Mouse (Mus musculus): ENCODE results near the gene Zbtb20. TPM values are rescaled to one million over a fixed set of nuclear protein-coding genes. Genes with fewer than 3 reads are reported as not detected.

Zbtb20 gene
- polyA plus RNA-seq, 1 experiment from 2014 or later, result 27.9 TPM

DNA sequence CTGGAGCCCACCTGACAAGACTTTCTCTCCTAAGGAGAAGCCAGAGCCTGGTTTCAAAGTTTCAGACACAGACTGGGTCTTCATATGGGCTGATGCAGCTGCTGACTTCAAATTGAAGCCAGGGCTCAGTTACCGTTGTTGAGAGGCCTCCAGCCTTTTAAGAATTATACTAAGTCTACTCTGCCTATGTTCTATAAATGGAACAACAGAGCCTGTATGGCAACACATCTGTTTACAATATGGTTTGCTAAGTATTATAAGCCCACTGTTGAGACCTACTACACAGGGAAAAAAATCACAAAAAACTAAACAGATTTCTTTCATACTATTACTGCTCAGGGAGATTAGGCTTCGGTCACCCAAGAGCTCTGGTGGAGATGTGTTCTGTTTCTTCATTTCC is 12.4 kb upstream of the Zbtb20 start:
- 85% methylated on average over 2 of the region's 2 CpGs for WGBS
- TF ChIP-seq EP300 (IDR thresholded peaks at IDR 0.05), result no peak
- TF ChIP-seq CTCF (IDR thresholded peaks at IDR 0.05), result no peak
- no peaks in the 10 kb centered on the region for H3K9me3 ChIP-seq (ENCODE audit: low read length)
- ATAC-seq, result no peak
- no peak for DNase-seq (ENCODE audit: low spot score)
- H3K4me1 ChIP-seq (ENCODE audit: insufficient read depth, low read depth, low read length), result no peaks in the 10 kb centered on the region
- no peak overlapping the region for H3K27ac ChIP-seq (ENCODE audit: low read length)
- H3K9ac ChIP-seq (replicated peaks; ENCODE audit: low read depth), result no peak overlapping the region
- H3K4me3 ChIP-seq (ENCODE audit: low read depth, low read length), result no peak overlapping the region
- H3K4me2 ChIP-seq (replicated peaks; ENCODE audit: low read depth, low read length), result no peak overlapping the region
- no peaks in the 10 kb centered on the region for H3K27me3 ChIP-seq (replicated peaks; ENCODE audit: insufficient read depth, low read length)
- no peaks in the 10 kb centered on the region for H3K36me3 ChIP-seq (ENCODE audit: insufficient read depth, low read length)

DNA sequence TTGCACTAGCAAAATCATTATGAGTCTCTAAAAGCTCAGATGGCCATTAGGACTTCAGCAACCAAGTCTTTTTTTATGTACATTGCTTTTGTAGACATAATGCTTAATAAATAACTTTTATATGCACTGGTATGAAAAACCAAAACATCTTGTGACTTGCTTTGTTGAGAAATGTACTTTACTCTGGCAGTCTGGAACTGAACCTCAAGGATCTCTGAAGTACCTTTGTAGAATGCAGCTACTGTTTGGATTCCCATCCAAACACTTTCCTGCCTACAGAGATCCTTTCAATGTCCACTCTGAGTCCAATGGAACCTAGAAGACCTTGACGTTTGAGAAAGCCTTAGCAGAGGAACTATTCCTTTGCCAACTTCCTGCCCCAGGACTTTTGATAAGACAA is 9.6 kb upstream of the Zbtb20 start:
- WGBS, result 10% methylated on average over 1 of the region's 1 CpGs

DNA sequence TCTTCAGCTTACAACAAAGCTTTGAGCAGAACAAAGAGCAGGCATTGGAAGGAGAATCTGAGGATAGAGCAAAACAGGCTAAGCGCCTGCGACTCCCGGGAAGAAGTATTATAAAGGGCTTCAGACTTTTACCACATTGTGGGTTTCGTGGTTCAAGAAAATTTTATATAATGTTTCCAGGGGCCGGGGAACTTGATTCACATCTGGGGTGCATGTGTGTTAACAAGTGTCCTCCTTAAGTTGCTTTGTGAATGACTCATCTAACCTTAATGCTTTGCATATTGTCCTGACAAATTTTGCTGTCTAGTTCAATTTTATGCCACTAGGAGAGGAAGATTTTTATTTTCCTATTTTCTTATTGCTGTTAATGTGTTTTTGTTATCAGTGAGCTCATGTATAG is 3.6 kb upstream of the Zbtb20 start:
- Histone ChIP-seq H3K4me3 (ENCODE audit: low read depth, low read length) (no peak overlapping the region), H3K4me2 (replicated peaks; ENCODE audit: low read depth, low read length) (no peak overlapping the region), H3K9ac (replicated peaks; ENCODE audit: low read depth) (no peak overlapping the region), H3K9me3 (ENCODE audit: low read length) (no peaks in the 10 kb centered on the region), H3K27me3 (replicated peaks; ENCODE audit: insufficient read depth, low read length) (no peaks in the 10 kb centered on the region), H3K27ac (ENCODE audit: low read length) (no peak overlapping the region), H3K4me1 (ENCODE audit: insufficient read depth, low read depth, low read length) (peaks cover 2% of the 10 kb centered on the region; the same call in 1 of the 2 replicates), H3K36me3 (ENCODE audit: insufficient read depth, low read length) (no peaks in the 10 kb centered on the region)
- TF ChIP-seq EP300 (IDR thresholded peaks at IDR 0.05) (no peak), CTCF (IDR thresholded peaks at IDR 0.05) (no peak)
- 92% methylated on average over 5 of the region's 5 CpGs for WGBS
- ATAC-seq (no peak), DNase-seq (ENCODE audit: low spot score) (no peak)

More for the DNA sequence above, 9.6 kb upstream of the Zbtb20 start:
- Histone ChIP-seq H3K9ac (replicated peaks; ENCODE audit: low read depth) (no peak overlapping the region), H3K4me3 (ENCODE audit: low read depth, low read length) (no peak overlapping the region), H3K36me3 (ENCODE audit: insufficient read depth, low read length) (no peaks in the 10 kb centered on the region), H3K4me1 (ENCODE audit: insufficient read depth, low read depth, low read length) (no peaks in the 10 kb centered on the region), H3K27ac (ENCODE audit: low read length) (no peak overlapping the region), H3K9me3 (ENCODE audit: low read length) (no peaks in the 10 kb centered on the region), H3K4me2 (replicated peaks; ENCODE audit: low read depth, low read length) (no peak overlapping the region), H3K27me3 (replicated peaks; ENCODE audit: insufficient read depth, low read length) (no peaks in the 10 kb centered on the region)
- ATAC-seq (peak; percentile 83), DNase-seq (ENCODE audit: low spot score) (peak; percentile 68)
- TF ChIP-seq EP300 (IDR thresholded peaks at IDR 0.05) (peak; percentile 81), CTCF (IDR thresholded peaks at IDR 0.05) (no peak)

DNA sequence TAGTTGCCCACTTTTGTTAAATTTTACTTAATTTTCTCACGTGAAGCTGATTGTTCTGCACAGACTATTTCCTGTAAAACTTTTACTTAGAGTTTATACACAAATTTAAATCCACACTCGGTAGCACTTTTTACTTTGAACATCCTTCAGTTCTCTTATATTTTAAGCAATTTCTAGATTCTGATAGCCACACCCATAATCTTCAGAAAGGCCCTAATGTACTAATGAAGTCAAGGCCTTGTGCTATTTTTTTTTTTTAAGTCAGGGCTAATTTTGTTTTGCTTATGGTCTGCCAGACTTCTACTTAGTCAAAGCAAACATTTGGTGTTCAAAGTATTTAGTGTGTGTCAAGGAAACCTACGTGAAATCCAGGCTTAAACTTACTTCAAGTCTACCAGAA is 1.7 kb upstream of the Zbtb20 start:
- Histone ChIP-seq H3K36me3 (ENCODE audit: insufficient read depth, low read length) (no peaks in the 10 kb centered on the region), H3K9me3 (ENCODE audit: low read length) (no peaks in the 10 kb centered on the region)

DNA sequence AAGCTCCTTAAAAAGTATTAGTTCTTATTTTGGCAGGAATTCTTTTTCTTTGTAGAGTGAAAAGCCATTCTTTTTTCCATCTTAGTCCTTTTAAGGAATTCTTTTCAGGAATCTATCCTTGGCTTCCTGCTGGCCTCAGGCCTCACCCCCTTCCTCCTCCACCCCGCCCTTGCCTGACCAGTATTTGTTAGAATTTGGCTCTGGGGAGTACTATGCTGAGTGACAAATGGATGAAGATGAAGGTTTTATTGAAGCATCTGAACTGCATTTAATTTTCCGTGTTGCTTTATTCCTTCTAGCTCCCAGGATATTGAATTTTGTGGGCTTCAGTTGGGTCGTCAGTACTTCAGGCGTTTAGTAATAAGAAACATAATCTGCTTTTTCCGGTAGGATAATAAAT is 1.2 kb upstream of the Zbtb20 start:
- Histone ChIP-seq H3K9me3 (ENCODE audit: low read length) (no peaks in the 10 kb centered on the region), H3K4me3 (ENCODE audit: low read depth, low read length) (peak overlapping the region; percentile 41), H3K9ac (replicated peaks; ENCODE audit: low read depth) (peak overlapping the region; percentile 45), H3K4me2 (replicated peaks; ENCODE audit: low read depth, low read length) (peak overlapping the region; percentile 55), H3K36me3 (ENCODE audit: insufficient read depth, low read length) (no peaks in the 10 kb centered on the region), H3K4me1 (ENCODE audit: insufficient read depth, low read depth, low read length) (peaks cover 2% of the 10 kb centered on the region; the same call in 1 of the 2 replicates), H3K27me3 (replicated peaks; ENCODE audit: insufficient read depth, low read length) (no peaks in the 10 kb centered on the region), H3K27ac (ENCODE audit: low read length) (peak overlapping the region; percentile 91)
- DNase-seq (ENCODE audit: low spot score) (peak; percentile 84), ATAC-seq (no peak)
- under 1% methylated on average over 5 of the region's 5 CpGs for WGBS
- no peak for TF ChIP-seq EP300 (IDR thresholded peaks at IDR 0.05)
- no peak for TF ChIP-seq CTCF (IDR thresholded peaks at IDR 0.05)

More for the DNA sequence above, 1.7 kb upstream of the Zbtb20 start:
- Histone ChIP-seq H3K4me1 (ENCODE audit: insufficient read depth, low read depth, low read length) (peaks cover 2% of the 10 kb centered on the region; the same call in 1 of the 2 replicates), H3K4me3 (ENCODE audit: low read depth, low read length) (no peak overlapping the region), H3K9ac (replicated peaks; ENCODE audit: low read depth) (no peak overlapping the region), H3K27me3 (replicated peaks; ENCODE audit: insufficient read depth, low read length) (no peaks in the 10 kb centered on the region), H3K4me2 (replicated peaks; ENCODE audit: low read depth, low read length) (no peak overlapping the region), H3K27ac (ENCODE audit: low read length) (peak overlapping the region; percentile 91)
- WGBS, result 42% methylated on average over 3 of the region's 3 CpGs
- DNase-seq (ENCODE audit: low spot score) (no peak), ATAC-seq (no peak)
- TF ChIP-seq CTCF (IDR thresholded peaks at IDR 0.05) (no peak), EP300 (IDR thresholded peaks at IDR 0.05) (no peak)

DNA sequence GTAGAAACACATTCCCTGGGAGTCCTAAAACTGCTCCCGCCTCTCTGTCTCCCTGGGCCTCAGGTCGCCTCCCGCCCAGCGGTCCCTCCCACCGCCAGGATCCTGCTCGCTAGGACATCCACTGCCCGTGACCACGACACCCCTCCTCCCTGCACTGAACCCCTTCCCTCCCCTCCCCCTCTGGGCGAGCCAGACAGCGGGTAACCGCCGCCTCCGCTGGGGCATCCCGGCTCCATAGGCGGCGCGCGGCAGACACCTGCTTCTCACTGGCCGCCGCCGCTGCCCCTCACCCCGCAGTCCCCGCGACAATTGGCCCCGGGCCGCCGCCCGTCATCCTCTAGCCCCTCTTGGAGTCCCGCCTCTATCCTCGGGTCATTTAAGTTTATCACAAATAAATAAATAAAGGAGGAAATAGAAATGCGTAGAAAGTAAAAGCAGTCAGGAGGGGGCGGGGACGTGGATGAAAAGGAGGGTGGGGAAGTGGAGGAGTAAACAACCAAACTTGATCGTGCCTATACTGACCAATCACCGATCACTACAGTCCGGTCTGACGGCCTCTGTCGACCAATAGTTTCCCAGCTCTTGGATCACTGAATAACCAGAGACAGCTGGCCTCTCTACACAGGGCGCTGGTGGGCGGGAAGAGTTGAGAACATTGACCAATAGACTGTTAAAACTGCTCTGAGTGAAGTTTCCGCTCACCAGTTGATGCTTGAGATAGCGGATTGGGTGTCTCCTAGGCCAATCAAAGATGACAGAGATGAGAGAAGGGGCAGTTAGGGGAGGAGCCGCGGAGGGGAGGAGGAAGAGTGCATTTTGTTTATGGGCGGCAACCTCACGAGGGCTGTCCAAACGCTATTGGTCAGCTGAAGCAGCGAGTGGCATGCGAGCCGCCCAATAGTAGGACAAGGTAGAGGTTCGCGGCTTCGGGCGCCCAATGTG is 500 bp upstream of the Zbtb20 start:
- peak overlapping the region; percentile 97 for H3K27ac ChIP-seq (ENCODE audit: low read length)
- TF ChIP-seq EP300 (IDR thresholded peaks at IDR 0.05), result peak; percentile 87
- peak; percentile 46; the same call in 1 of the 2 replicates for TF ChIP-seq CTCF (IDR thresholded peaks at IDR 0.05)
- H3K36me3 ChIP-seq (ENCODE audit: insufficient read depth, low read length), result no peaks in the 10 kb centered on the region
- ATAC-seq (peak; percentile 91), DNase-seq (ENCODE audit: low spot score) (peak; percentile 100)
- H3K4me2 ChIP-seq (replicated peaks; ENCODE audit: low read depth, low read length), result peak overlapping the region; percentile 55
- H3K9me3 ChIP-seq (ENCODE audit: low read length), result no peaks in the 10 kb centered on the region
- no peaks in the 10 kb centered on the region for H3K27me3 ChIP-seq (replicated peaks; ENCODE audit: insufficient read depth, low read length)
- H3K9ac ChIP-seq (replicated peaks; ENCODE audit: low read depth), result peak overlapping the region; percentile 45
- WGBS, result under 1% methylated on average over 54 of the region's 54 CpGs
- peaks cover 2% of the 10 kb centered on the region; the same call in 1 of the 2 replicates for H3K4me1 ChIP-seq (ENCODE audit: insufficient read depth, low read depth, low read length)
- H3K4me3 ChIP-seq (ENCODE audit: low read depth, low read length), result peak overlapping the region; percentile 67
